Mouse (Mus musculus): ENCODE results near the gene Atxn7l3.

GRCm38 (mm10) chr11:102334973-102335700 lies 38.7 kb upstream of the Atxn7l3 start:
- TF ChIP-seq CTCF (IDR thresholded peaks at IDR 0.05; ENCODE audit: control insufficient read depth, insufficient read depth, low read length) (no peak), POLR2A (IDR thresholded peaks at IDR 0.05; ENCODE audit: borderline replicate concordance, control insufficient read depth, low read depth, low read length) (no peak)

All from bone marrow, adult 2 months (tissue).